Mouse (Mus musculus) heart, adult 2 months (tissue): Measurements from ENCODE around the gene Rbms1.

Experiments used
- CTCF ChIP-seq: fragments of 200-600 bp; IDR thresholded peaks from 2 replicates; pipeline ENCODE4 v1.8.1; 2022; ENCODE audit warnings: antibody characterized with exemption, mild to moderate bottlenecking, moderate library complexity
- POLR2A ChIP-seq: fragments of 200-500 bp; IDR thresholded peaks from 2 replicates; pipeline ENCODE4 v1.6.1; 2011; ENCODE audit warnings: mild to moderate bottlenecking, low read depth, low read length, control low read depth; ENCODE audit not compliant: insufficient read depth

DNA sequence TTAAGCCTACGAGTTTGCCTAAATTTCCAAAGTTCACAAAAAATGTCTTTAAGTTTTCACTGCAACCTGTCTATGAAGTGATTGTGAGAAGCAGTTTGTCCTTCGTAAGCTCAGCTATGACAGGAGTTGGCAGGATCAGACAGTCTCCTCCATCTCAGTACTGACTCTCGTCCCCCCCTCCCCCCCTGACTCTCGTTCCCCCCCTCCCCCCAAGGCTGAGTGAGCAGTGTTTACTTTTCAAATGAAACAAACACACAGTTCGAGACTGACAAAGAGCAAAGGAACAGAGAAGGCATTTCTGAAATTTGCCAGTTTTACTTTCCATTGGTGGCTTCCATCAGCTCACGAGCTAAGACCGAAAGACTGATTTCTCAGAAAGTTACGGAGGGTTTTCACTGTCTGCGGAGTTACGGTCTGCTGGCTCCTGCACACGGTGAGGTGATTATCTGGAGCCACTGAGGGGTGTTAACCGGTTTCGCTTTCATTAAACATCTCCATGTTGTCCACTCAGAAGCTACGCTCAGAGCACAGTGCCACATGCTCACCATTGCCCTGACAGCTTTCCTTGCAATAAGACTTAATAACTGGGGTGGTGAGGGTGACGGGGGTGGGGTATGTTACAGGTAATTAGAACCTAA, 162.0 kb downstream of the Rbms1 start:
- no peak for TF ChIP-seq CTCF
- TF ChIP-seq POLR2A: no peak
